Mouse (Mus musculus): Measurements from ENCODE around the gene Exd2.

Gene Exd2

GRCm38 (mm10) chr12:80495691-80496090, 32.8 kb downstream of the Exd2 start:
- no peak for DNase-seq (ENCODE audit: low spot score in 2 of 2)

DNA sequence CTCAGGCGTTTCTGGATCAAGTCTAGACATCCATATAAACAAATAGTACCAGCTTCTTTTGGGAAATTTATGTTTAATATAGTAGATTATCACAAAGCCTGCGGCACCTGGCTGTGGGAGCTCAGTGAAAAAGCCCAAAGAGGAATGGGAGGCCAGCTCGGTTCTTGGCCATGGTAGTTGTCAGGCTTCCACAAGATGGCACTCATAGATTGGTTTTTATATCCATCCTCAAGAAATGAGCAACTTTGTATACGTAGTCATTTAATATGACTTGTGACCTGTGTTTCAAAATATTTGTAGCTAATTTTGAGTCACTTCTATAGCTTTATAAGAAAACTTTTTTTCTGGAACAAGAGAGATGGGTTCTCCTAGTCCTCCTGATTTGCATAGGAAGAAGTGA, 35.5 kb downstream of the Exd2 start:
- no peak for DNase-seq (ENCODE audit: low spot score in 2 of 2)

GRCm38 (mm10) chr12:80500506-80500905, 37.6 kb downstream of the Exd2 start:
- no peak for DNase-seq (ENCODE audit: low spot score in 2 of 2)

- DNase-seq (ENCODE audit: low spot score in 2 of 2) = no peak
Observed at GRCm38 (mm10) chr12:80504718-80505117, 41.8 kb downstream of the Exd2 start.

GRCm38 (mm10) chr12:80507041-80507745, 44.3 kb downstream of the Exd2 start:
- no peak for DNase-seq (ENCODE audit: low spot score in 2 of 2)

DNA sequence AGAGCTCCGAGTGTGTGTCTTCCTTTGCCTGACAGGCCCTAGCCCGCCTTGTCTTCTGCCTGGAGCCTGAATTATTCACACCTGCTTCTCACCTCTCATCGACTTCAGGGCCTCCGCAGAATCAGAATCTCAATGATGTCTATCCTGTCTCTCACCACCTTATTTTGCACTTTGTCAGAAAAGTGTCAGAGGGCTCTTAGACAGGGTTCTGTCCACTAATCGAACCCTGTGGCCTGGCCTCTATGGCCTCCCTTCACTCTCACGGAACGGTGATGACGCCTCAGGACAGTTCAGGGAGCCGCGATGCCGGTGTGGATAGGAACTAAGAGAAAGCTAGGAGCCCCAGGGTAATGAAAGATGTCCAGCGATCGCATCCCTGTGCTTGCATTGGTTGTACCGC, 55.1 kb downstream of the Exd2 start, which contains the start of gene Galnt16:
Galnt16 (plus strand) TSS at position 301 of the 400 bp plus-strand sequence.
- DNase-seq (ENCODE audit: low spot score in 2 of 2) = no peak

DNA sequence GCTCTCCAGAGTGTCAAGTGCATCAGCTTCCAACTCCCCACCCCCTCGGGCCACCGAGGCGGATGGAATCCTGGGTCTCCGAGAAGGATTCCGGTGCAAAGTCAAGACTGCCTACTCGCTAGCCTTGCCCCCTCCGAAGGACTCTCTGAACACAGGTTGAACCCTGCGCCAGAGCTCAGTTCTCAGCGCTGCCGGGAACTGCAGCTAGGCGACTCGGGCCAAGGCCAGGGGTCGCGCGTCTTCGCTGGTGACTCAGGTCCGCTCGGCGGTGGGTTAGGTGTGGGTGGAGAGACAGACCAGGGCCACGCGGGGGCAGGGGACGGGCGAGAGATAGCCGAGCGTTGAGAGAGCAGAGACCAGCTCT, 55.5 kb downstream of the Exd2 start:
- DNase-seq (ENCODE audit: low spot score in 2 of 2) = no peak

GRCm38 (mm10) chr12:80518757-80519620, 56.1 kb downstream of the Exd2 start:
- DNase-seq (ENCODE audit: low spot score in 2 of 2) = no peak

GRCm38 (mm10) chr12:80519621-80520332, 56.9 kb downstream of the Exd2 start:
- no peak for DNase-seq (ENCODE audit: low spot score in 2 of 2)

DNA sequence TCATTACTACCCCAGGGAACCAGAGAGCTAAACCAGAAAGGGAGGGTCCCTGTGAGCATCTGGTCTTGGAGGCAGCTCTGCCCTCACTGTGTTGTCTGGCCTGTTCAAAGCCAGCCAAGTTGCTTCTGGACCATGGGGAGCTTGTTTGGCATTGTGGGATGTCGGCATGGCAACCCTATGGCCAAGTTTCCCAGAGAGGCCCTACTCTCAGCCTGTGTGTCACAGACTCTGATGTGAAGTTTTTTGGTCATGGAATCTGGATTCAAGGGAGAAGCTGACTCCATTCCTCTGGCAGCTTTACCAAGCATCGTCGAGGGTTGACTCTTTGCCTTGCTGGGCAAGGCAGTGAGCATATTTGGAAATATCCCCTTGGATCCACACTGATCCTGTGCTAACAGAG, 59.1 kb downstream of the Exd2 start:
- no peak for DNase-seq (ENCODE audit: low spot score in 2 of 2)

- no peak for DNase-seq (ENCODE audit: low spot score in 2 of 2)
Observed at GRCm38 (mm10) chr12:80524276-80524921, 61.5 kb downstream of the Exd2 start.

DNA sequence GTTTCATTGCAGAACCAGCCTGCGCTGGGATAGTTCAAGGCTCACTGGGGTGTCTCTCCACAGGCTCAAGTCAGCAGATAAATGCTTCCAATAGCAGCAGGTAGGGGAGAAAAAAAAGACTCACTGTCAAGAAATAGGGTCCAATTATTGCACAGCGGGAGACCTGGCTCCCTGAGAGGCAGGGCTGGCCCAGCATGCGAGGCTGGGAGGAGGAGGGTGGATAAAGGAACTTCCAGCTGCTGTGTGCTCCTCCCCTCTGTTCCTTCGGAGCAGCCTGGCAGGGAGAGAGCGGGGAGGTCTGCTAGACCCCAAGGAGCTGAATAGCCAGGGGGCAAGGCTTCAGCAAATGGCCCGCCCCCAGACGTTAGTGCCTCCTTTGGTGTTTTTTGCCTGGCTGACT, 62.6 kb downstream of the Exd2 start:
- DNase-seq (ENCODE audit: low spot score in 2 of 2) = no peak

DNA sequence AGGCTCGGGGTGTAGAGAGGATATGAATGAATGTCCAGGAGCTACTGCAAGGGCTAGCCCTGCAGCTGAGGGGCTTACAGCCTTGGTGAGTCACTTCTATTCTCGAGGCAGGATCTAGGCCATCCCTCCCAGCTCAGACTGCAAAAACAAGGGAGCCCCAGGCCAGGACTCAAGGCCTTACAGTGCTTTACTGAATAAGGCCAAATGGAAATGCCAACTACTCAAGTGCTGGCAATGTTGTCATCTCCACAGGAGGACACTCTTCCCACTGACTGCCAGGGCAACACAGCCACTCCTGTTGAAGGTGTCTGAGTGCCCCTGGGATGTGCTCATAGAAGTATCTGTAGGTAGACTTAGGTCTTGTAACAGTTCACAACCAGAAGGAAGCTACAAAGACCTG, 63.6 kb downstream of the Exd2 start:
- DNase-seq (ENCODE audit: low spot score in 2 of 2) = no peak

DNA sequence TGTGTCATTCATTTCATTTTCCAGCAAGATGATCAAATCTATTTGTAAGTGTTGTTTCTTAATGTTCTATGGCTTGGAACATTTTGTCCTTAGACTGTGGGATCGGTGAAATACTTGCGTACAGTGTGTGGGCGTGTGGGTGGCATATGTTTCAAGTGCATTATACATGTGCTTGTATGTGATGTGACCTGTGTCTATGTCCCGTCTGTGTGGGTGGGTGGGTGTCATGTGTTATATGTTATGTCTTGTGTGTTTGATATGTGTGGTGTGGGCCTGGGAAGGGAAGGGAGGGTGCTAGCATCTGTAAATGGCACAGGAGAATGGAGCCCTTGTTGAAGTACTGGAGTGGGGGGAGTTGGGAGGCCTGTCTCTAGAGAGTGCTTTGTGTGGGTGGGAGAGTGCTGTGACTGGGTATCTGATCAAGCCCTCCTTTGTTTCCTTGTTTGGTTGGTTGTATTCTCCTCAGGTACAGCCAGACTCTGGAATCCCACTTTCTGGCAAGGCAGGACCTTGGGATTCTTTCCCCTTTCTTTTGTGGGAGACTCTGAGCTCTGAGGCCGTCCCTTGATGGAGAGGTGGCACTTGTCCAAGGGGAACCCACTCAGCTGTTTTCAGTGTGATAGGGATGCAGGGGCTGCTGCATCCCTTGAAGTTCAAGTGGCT, 65.0 kb downstream of the Exd2 start:
- no peak for DNase-seq (ENCODE audit: low spot score in 2 of 2)

GRCm38 (mm10) chr12:80530052-80530451, 67.2 kb downstream of the Exd2 start:
- no peak for DNase-seq (ENCODE audit: low spot score in 2 of 2)

DNA sequence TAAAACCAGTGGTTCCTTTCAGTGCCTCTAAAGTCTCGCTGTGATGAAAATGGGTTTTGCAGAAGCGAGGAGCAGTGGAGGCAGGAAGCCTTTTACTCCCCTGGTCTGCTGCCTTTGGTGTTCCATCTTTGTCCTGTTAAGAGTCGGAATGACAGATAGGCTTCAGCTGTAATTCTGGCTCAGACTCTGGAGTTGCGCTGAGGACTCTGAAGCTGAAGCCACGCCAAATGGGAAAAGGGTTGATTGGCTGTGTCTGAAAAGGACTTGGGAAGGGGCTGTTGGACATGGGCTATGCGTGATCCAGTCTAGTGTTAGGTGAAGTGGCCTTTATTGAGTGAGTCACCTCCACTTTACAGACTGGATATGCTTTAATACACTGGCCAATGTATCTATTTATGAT, 67.7 kb downstream of the Exd2 start:
- no peak for DNase-seq (ENCODE audit: low spot score in 2 of 2)

GRCm38 (mm10) chr12:80531585-80531984, 68.7 kb downstream of the Exd2 start:
- no peak for DNase-seq (ENCODE audit: low spot score in 2 of 2)

DNA sequence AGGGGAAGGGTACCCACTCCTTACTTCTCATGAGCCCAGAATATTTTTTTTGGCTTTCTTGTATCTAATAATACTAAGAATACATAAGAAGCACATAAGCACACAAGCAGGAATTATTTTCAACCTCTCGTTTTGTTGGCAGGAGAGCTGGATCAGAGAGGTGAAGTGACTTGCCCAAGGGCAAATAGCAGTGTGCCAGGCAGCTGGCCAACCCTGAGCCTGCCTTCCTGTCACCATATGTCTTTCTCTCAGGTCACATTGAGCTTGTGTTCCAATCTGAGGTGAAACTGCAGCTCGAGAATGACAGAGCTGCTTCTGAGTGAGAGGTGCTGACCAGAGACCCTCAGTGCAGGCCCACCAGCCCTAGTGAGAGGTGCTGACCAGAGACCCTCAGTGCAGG, 71.0 kb downstream of the Exd2 start:
- no peak for DNase-seq (ENCODE audit: low spot score in 2 of 2)

DNA sequence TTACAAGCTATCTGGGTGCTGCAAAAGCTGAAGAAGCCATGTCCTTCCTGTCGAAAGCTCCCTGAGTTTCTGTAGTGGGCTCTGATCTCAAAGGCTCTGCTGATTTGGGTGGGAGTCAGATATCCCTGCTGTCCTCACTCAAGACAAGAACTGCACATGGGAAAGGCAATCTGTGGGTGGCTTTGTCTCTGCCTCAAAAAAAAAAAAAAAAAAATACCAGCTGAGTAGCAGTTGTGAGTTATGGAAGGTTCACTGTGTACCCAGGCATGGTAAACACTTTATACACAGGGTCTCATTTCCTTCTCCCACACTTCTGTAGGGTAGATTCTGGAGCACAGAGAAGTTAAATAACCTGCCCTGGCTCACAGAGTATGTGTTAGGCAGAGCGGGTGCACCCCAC, 74.4 kb downstream of the Exd2 start:
- DNase-seq (ENCODE audit: low spot score in 2 of 2) = no peak

- DNase-seq (ENCODE audit: low spot score in 2 of 2) = no peak
Observed at GRCm38 (mm10) chr12:80538311-80538710, 75.4 kb downstream of the Exd2 start.

DNA sequence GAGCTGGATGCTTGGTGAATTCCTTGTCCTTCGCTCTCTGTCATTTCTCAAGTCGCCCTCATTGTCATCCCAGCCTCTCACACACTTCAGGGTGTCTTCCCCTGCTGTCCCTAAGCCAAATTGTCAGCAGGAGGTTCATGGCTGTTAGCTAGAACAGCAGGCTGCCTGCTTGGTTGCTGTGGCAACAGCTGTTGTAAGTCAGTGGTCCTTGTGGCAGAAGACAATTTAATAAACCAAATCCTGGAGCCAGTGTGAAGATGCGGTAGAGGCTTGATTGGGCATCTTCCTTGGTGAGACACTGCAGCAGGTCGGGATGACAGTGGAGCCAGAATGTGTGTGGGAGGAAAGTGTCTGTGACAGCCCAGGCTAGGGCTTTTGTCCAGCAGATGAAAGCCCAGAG, 82.4 kb downstream of the Exd2 start:
- DNase-seq (ENCODE audit: low spot score in 2 of 2) = no peak

GRCm38 (mm10) chr12:80549646-80550045, 86.8 kb downstream of the Exd2 start:
- DNase-seq (ENCODE audit: low spot score in 2 of 2) = no peak

Measured in thymus, postnatal 10 days (tissue).